Mouse (Mus musculus) embryonic fibroblast, embryonic 13.5 days (primary cell): ENCODE measurements around the gene Gapvd1.

Source experiments
- CTCF ChIP-seq: IDR thresholded peaks from 2 replicates; pipeline ENCODE4 v1.5.1; 2011; ENCODE audit warnings: mild to moderate bottlenecking, control low read depth, low read length, moderate library complexity, borderline replicate concordance; ENCODE audit not compliant: insufficient read depth
- POLR2A ChIP-seq: IDR thresholded peaks from 2 replicates; pipeline ENCODE4 v1.6.1; 2011; ENCODE audit warnings: low read depth, mild to moderate bottlenecking, control low read depth, low read length, moderate library complexity

- TF ChIP-seq CTCF (peak; percentile 42; the same call in 1 of the 2 replicates), POLR2A (no peak)
Observed at GRCm38 (mm10) chr2:34644571-34645526, 110.2 kb downstream of the Gapvd1 start.
